Mouse (Mus musculus) lung, embryonic 16.5 days (tissue): ENCODE results near the gene Cmip. TPM values are rescaled to one million over a fixed set of nuclear protein-coding genes. Genes with fewer than 3 reads are reported as not detected.

Source experiments
- ATAC-seq: fragments of 200-750 bp; cut with Nextera tagmentation; 2 replicates; pipeline ENCODE4 v1.8.0; 2017; ENCODE audit warnings: low read depth, mild to moderate bottlenecking, moderate library complexity
- H3K27ac ChIP-seq: fragments of 300-500 bp; sonication (generic); 2 replicates; pipeline ENCODE4 v1.5.1; 2014; ENCODE audit warnings: mild to moderate bottlenecking, control low read depth, low read length
- H3K27me3 ChIP-seq: fragments of 300-500 bp; sonication (generic); 2 replicates; pipeline ENCODE4 v1.6.1; 2014; ENCODE audit warnings: low read depth, low read length, mixed read lengths; ENCODE audit not compliant: control insufficient read depth, insufficient read depth
- H3K36me3 ChIP-seq: fragments of 300-500 bp; sonication (generic); 2 replicates; pipeline ENCODE4 v1.6.1; 2014; ENCODE audit warnings: low read length; ENCODE audit not compliant: control insufficient read depth, insufficient read depth
- H3K4me1 ChIP-seq: fragments of 300-500 bp; sonication (generic); replicated peaks from 2 replicates; pipeline ENCODE4 v1.6.1; 2014; ENCODE audit warnings: low read length, mixed read lengths; ENCODE audit not compliant: control insufficient read depth, insufficient read depth
- H3K4me2 ChIP-seq: fragments of 300-500 bp; sonication (generic); 2 replicates; pipeline ENCODE4 v1.6.1; 2014; ENCODE audit warnings: low read depth, low read length, control low read depth
- H3K4me3 ChIP-seq: fragments of 300-500 bp; sonication (generic); 2 replicates; pipeline ENCODE4 v1.5.1; 2014; ENCODE audit warnings: mild to moderate bottlenecking, low read length, control low read depth
- H3K9ac ChIP-seq: fragments of 300-500 bp; sonication (generic); 2 replicates; pipeline ENCODE4 v1.6.1; 2014; ENCODE audit warnings: low read length, control low read depth
- H3K9me3 ChIP-seq: fragments of 300-500 bp; sonication (generic); 2 replicates; pipeline ENCODE4 v1.6.1; 2016; ENCODE audit warnings: low read length; ENCODE audit not compliant: control insufficient read depth
- WGBS: fragments of 180-500 bp; shearing (Covaris S2); extraction: QIAGEN DNeasy Blood & Tissue Kit; methylation state at CpG from one replicate; pipeline ENCODE4 v1.1.7; 2014; 5-methylcytosine and 5-hydroxymethylcytosine counted together
- polyA plus RNA-seq: library from polyadenylated mRNA; unstranded; fragments of >200 nt; fragmentation: Nextera tagmentation; extraction: Ambion mirVana; gene quantifications from 2 replicates; pipeline ENCODE4 v1.2.1, GENCODE M21; 2015

The Cmip gene
- polyA plus RNA-seq, 1 experiment from 2014 or later, result 11.3 TPM

- H3K36me3 ChIP-seq, result no peaks in the 10 kb centered on the region
- no peak overlapping the region for H3K9ac ChIP-seq
- H3K4me2 ChIP-seq, result no peak overlapping the region
- H3K27ac ChIP-seq, result peak overlapping the region; percentile 48
- 16% methylated on average over 8 of the region's 8 CpGs for WGBS
- H3K27me3 ChIP-seq, result no peaks in the 10 kb centered on the region
- H3K4me3 ChIP-seq, result no peak overlapping the region
- peak; percentile 26; the same call in 1 of the 2 replicates for ATAC-seq
- peaks cover 59% of the 10 kb centered on the region for H3K4me1 ChIP-seq
- no peaks in the 10 kb centered on the region for H3K9me3 ChIP-seq
Measured at GRCm38 (mm10) chr8:117368781-117369180, 111.9 kb downstream of the Cmip start.

DNA sequence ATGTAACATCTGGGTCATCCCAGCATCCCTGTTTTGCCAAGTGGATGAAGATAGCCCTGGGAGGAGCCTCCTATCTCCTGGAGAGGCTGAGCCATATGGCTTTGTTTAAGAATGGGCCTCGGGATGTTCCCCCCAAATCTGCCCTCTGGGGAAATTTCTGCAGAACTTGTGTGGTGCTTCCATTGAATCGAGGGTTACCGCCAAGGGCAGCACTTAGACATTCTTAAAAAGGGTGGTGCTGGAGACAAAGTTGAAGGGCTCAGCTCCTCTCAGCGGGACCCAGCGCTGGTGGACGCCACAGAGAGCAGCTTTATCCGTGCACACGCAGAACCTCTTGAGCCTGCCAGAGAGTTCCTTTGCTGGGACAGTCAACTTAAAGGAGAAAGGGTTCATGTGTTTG is 113.1 kb downstream of the Cmip start:
- H3K4me2 ChIP-seq, result no peak overlapping the region
- no peaks in the 10 kb centered on the region for H3K27me3 ChIP-seq
- no peaks in the 10 kb centered on the region for H3K36me3 ChIP-seq
- H3K27ac ChIP-seq, result peak overlapping the region; percentile 58
- H3K9me3 ChIP-seq, result no peaks in the 10 kb centered on the region
- WGBS, result 54% methylated on average over 8 of the region's 8 CpGs
- peaks cover 59% of the 10 kb centered on the region for H3K4me1 ChIP-seq
- no peak overlapping the region for H3K4me3 ChIP-seq
- no peak overlapping the region for H3K9ac ChIP-seq
- ATAC-seq, result peak; percentile 25; the same call in 1 of the 2 replicates

- WGBS, result 64% methylated on average over 7 of the region's 7 CpGs
- H3K4me1 ChIP-seq, result peaks cover 59% of the 10 kb centered on the region
- H3K27ac ChIP-seq, result no peak overlapping the region
- no peak overlapping the region for H3K4me3 ChIP-seq
- no peak overlapping the region for H3K9ac ChIP-seq
- H3K27me3 ChIP-seq, result no peaks in the 10 kb centered on the region
- H3K9me3 ChIP-seq, result no peaks in the 10 kb centered on the region
- no peak for ATAC-seq
- no peaks in the 10 kb centered on the region for H3K36me3 ChIP-seq
- no peak overlapping the region for H3K4me2 ChIP-seq
Measured at GRCm38 (mm10) chr8:117371189-117371588, 114.3 kb downstream of the Cmip start.

DNA sequence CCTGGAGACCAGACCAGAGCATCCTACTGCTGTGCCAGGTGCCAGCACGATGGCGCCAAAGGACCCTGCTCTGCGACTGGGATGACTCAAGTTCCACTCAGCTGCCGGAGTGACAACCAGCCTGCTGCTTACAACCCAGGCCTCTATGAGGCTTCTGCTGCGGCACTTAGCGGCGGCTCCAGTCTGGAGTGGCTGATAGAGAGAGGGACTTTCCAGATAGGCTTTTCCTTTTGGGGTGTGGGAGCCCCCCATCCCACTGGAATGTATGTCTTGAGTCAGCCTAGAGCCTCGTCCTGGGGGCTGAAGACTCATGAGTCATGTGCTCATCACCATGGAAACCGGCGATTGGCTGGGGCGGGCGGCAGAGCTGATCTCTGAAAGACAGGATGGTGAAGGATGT is 115.2 kb downstream of the Cmip start:
- Histone ChIP-seq H3K4me1 (peaks cover 53% of the 10 kb centered on the region), H3K9me3 (no peaks in the 10 kb centered on the region), H3K27me3 (no peaks in the 10 kb centered on the region), H3K4me2 (no peak overlapping the region), H3K36me3 (no peaks in the 10 kb centered on the region), H3K4me3 (no peak overlapping the region), H3K9ac (no peak overlapping the region), H3K27ac (no peak overlapping the region)
- ATAC-seq, result no peak
- 67% methylated on average over 12 of the region's 12 CpGs for WGBS

- Histone ChIP-seq H3K27ac (peak overlapping the region; percentile 52), H3K4me1 (peaks cover 44% of the 10 kb centered on the region)
- peak; percentile 13; the same call in 1 of the 2 replicates for ATAC-seq
Measured at GRCm38 (mm10) chr8:117373001-117373428, 116.2 kb downstream of the Cmip start.

DNA sequence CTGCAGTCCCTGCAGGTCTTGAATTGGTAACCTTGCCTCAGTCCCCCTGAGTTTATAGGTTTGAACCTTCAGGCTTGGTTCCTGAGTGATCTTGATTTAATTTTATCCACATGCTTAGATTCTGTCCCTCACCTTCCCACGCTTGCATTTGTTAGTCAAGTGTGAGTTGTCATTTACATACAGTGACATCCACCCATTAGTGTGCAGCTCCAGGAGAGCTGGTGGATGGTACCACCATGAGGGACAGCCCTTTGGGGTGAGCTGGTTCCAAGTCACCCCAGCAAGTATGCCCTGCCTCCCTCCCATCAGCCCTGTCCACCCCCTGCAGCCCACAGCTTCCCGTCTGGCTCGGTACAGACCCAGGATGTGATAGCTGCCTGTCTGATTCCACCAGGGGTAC is 117.2 kb downstream of the Cmip start:
- Histone ChIP-seq H3K4me3 (no peak overlapping the region), H3K9me3 (no peaks in the 10 kb centered on the region), H3K4me2 (no peak overlapping the region), H3K4me1 (peaks cover 37% of the 10 kb centered on the region), H3K27ac (no peak overlapping the region), H3K36me3 (no peaks in the 10 kb centered on the region), H3K27me3 (no peaks in the 10 kb centered on the region), H3K9ac (no peak overlapping the region)
- WGBS, result 77% methylated on average over 3 of the region's 3 CpGs
- no peak for ATAC-seq

More at GRCm38 (mm10) chr8:117373001-117373428, 116.2 kb downstream of the Cmip start:
- 59% methylated on average over 11 of the region's 11 CpGs for WGBS
- Histone ChIP-seq H3K9ac (no peak overlapping the region), H3K4me3 (no peak overlapping the region), H3K27me3 (no peaks in the 10 kb centered on the region), H3K4me2 (no peak overlapping the region), H3K9me3 (no peaks in the 10 kb centered on the region), H3K36me3 (no peaks in the 10 kb centered on the region)

GRCm38 (mm10) chr8:117376997-117377396 is 120.1 kb downstream of the Cmip start:
- no peak for ATAC-seq
- WGBS, result 80% methylated on average over 16 of the region's 16 CpGs
- Histone ChIP-seq H3K27me3 (no peaks in the 10 kb centered on the region), H3K36me3 (no peaks in the 10 kb centered on the region), H3K9ac (no peak overlapping the region), H3K9me3 (no peaks in the 10 kb centered on the region), H3K27ac (no peak overlapping the region), H3K4me1 (peaks cover 24% of the 10 kb centered on the region), H3K4me2 (no peak overlapping the region), H3K4me3 (no peak overlapping the region)

- H3K9ac ChIP-seq, result no peak overlapping the region
- H3K4me1 ChIP-seq, result peaks cover 16% of the 10 kb centered on the region; the same call in 1 of the 2 replicates
- no peaks in the 10 kb centered on the region for H3K9me3 ChIP-seq
- no peak overlapping the region for H3K4me2 ChIP-seq
- H3K4me3 ChIP-seq, result no peak overlapping the region
- ATAC-seq, result no peak
- WGBS, result 77% methylated on average over 7 of the region's 7 CpGs
- H3K27ac ChIP-seq, result no peak overlapping the region
- H3K27me3 ChIP-seq, result no peaks in the 10 kb centered on the region
- H3K36me3 ChIP-seq, result no peaks in the 10 kb centered on the region
Measured at GRCm38 (mm10) chr8:117378625-117379024, 121.8 kb downstream of the Cmip start.

DNA sequence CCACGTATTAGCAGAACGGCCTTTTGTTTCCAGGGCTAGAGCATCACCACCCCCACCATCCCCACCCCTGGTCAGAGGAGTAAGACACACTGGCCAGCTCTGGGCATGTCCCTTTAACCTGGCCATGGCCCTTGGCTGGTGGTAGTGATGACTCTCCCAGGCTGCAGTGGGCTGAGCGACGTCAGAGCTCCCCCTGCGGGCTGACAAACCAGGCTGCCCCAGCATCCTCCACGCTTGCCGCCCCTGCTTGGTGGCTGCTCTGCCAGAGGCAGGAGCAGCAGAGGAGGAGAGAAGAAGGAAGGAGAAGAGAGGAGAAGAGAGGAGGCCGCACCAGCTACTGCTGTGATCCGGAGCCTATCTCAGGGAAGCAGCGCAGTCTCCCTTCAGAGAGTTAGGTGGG is 122.3 kb downstream of the Cmip start:
- H3K4me1 ChIP-seq, result peaks cover 16% of the 10 kb centered on the region; the same call in 1 of the 2 replicates
- no peak overlapping the region for H3K27ac ChIP-seq
- WGBS, result 63% methylated on average over 10 of the region's 10 CpGs
- 0 out of 2 replicates have a peak, but pooled peaks cover under 1% of the 10 kb centered on the region for H3K36me3 ChIP-seq
- no peak overlapping the region for H3K9ac ChIP-seq
- H3K27me3 ChIP-seq, result no peaks in the 10 kb centered on the region
- no peak overlapping the region for H3K4me3 ChIP-seq
- H3K4me2 ChIP-seq, result no peak overlapping the region
- no peaks in the 10 kb centered on the region for H3K9me3 ChIP-seq
- ATAC-seq, result 0 out of 2 replicates have a peak, but pooled peaks have one; percentile 9
